Comparison of ENCODE assay signal across 15 mouse cellular contexts in the genomic region with DNA sequence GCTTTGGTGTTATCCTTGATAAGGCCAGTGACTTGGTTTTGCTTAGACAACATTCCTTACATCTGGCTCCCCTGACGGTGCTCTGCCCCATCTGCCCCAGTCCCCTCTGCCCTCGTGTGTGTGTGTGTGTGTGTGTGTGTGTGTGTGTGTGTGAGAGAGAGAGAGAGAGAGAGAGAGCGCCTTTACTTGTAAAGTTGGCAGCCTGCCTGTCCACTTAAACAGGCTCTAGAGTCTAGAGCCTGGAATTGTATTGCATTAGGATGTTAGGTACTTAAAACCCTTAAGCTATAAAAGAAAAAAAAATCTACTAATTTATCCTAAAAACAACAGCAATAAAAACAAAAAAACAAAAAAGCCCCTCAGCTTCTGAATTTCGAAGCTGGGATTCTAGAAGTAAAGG. TPM values are rescaled to one million over a fixed set of nuclear protein-coding genes. Genes with fewer than 3 reads are reported as not detected.
DNase-seq lines count a peak whose midpoint lies in the region; ATAC-seq lines count a peak whose summit lies in the region.
"Had no signal": no experiment of that assay in that cellular context is flagged by ENCODE, and none has a peak within 500 bp of the region (broad histone marks: within the 10 kb centered on the region; RNA-seq: fewer than 3 reads in every experiment).

No protein-coding gene starts in this region.

- H3K27me3 ChIP-seq in hindbrain, embryonic 10.5 days (ENCODE audit: insufficient read depth, poor library complexity, severe bottlenecking): no peaks in the 10 kb centered on the region
- H3K27me3 ChIP-seq in hindbrain, embryonic 14.5 days (ENCODE audit: control insufficient read depth, insufficient read depth, low read length): no peaks in the 10 kb centered on the region
- H3K27me3 ChIP-seq in neural tube, embryonic 11.5 days (ENCODE audit: control insufficient read depth, insufficient read depth, low read length): no peaks in the 10 kb centered on the region

- H3K36me3 ChIP-seq in hindbrain, embryonic 10.5 days: 0 out of 2 replicates have a peak, but pooled peaks cover 2% of the 10 kb centered on the region
- no peaks in the 10 kb centered on the region for H3K36me3 ChIP-seq in hindbrain, embryonic 14.5 days (replicated peaks; ENCODE audit: control insufficient read depth, insufficient read depth)
- no peaks in the 10 kb centered on the region for H3K36me3 ChIP-seq in neural tube, embryonic 11.5 days (ENCODE audit: control insufficient read depth, insufficient read depth, low read length)

- no peak for ATAC-seq in hindbrain, embryonic 14.5 days (ENCODE audit: low FRiP score)
- no peak for ATAC-seq in neural tube, embryonic 11.5 days (ENCODE audit: insufficient read depth, low FRiP score, low TSS enrichment)
- no peak for ATAC-seq in erythroid progenitor cell, adult 5-6 weeks (replicated peaks; ENCODE audit: low FRiP score, poor library complexity, severe bottlenecking)
- ATAC-seq: CD4-positive, CD25-positive, alpha-beta regulatory T cell, adult 4 months; liver, postnatal 0 days had no signal

- DNase-seq in hindbrain, embryonic 10.5 days (ENCODE audit: low spot score): no peak
- no peak for DNase-seq in hindbrain, embryonic 14.5 days (ENCODE audit: low spot score)
- no peak for DNase-seq in neural tube, embryonic 11.5 days (ENCODE audit: low spot score)
- DNase-seq in neural tube, embryonic 10.5 days (ENCODE audit: extremely low spot score, low spot score): no peak
- peak; percentile 26 to 36 for DNase-seq in lung, postnatal 4 days
- no peak for DNase-seq in natural killer cell, adult 2 months (ENCODE audit: low spot score in 2 of 2)
- DNase-seq: gastrocnemius, postnatal 14 days; heart, postnatal 10 days; kidney, adult 11 months; liver, postnatal 0 days; thymus, adult 18-20 months had no signal

- no peak overlapping the region for H3K9ac ChIP-seq in hindbrain, embryonic 14.5 days
- no peak overlapping the region for H3K9ac ChIP-seq in neural tube, embryonic 11.5 days (ENCODE audit: low read length)
- H3K9ac ChIP-seq: liver, postnatal 0 days had no signal

- peaks cover 47% of the 10 kb centered on the region for H3K4me1 ChIP-seq in hindbrain, embryonic 10.5 days (replicated peaks)
- peaks cover 17% of the 10 kb centered on the region; the same call in 1 of the 2 replicates for H3K4me1 ChIP-seq in hindbrain, embryonic 14.5 days (replicated peaks; ENCODE audit: control insufficient read depth, insufficient read depth, low read length)
- peaks cover 3% of the 10 kb centered on the region; the same call in 1 of the 2 replicates for H3K4me1 ChIP-seq in neural tube, embryonic 11.5 days (ENCODE audit: control insufficient read depth, insufficient read depth, low read length)

- peak overlapping the region; percentile 45; the same call in 1 of the 2 replicates for H3K27ac ChIP-seq in hindbrain, embryonic 10.5 days
- no peak overlapping the region for H3K27ac ChIP-seq in hindbrain, embryonic 14.5 days
- H3K27ac ChIP-seq in neural tube, embryonic 11.5 days (ENCODE audit: low read depth, low read length): 0 out of 2 replicates have a peak overlapping the region, but pooled peaks have one; percentile 34
- H3K27ac ChIP-seq: left cerebral cortex, adult 2 months had no signal

- H3K9me3 ChIP-seq in hindbrain, embryonic 10.5 days: 0 out of 2 replicates have a peak, but pooled peaks cover 3% of the 10 kb centered on the region
- H3K9me3 ChIP-seq in hindbrain, embryonic 14.5 days (ENCODE audit: control insufficient read depth, low read length): no peaks in the 10 kb centered on the region
- no peaks in the 10 kb centered on the region for H3K9me3 ChIP-seq in neural tube, embryonic 11.5 days (ENCODE audit: control insufficient read depth, low read length)

- WGBS in hindbrain, embryonic 10.5 days: 44% methylated on average over 4 of the region's 4 CpGs
- WGBS in hindbrain, embryonic 14.5 days: 33% methylated on average over 4 of the region's 4 CpGs
- 57% methylated on average over 4 of the region's 4 CpGs for WGBS in neural tube, embryonic 11.5 days

- no peak overlapping the region for H3K4me3 ChIP-seq in hindbrain, embryonic 10.5 days
- H3K4me3 ChIP-seq in hindbrain, embryonic 14.5 days (replicated peaks; ENCODE audit: low read length): no peak overlapping the region
- H3K4me3 ChIP-seq in neural tube, embryonic 11.5 days (ENCODE audit: low read depth, low read length): no peak overlapping the region
- H3K4me3 ChIP-seq: left cerebral cortex, adult 2 months; myocyte had no signal

- no peak overlapping the region for H3K4me2 ChIP-seq in hindbrain, embryonic 14.5 days (replicated peaks)
- no peak overlapping the region for H3K4me2 ChIP-seq in neural tube, embryonic 11.5 days (ENCODE audit: low read depth)

RNA-seq across cellular contexts. Expression of gene Clstn1, which starts 15.2 kb away (rescaled TPM):
- 36.0 and 57.4 TPM in 2 replicates for polyA plus RNA-seq in hindbrain, embryonic 10.5 days (2016; fragmentation: Nextera tagmentation; extraction: Ambion mirVana)
- polyA plus RNA-seq in hindbrain, embryonic 14.5 days (2014; fragmentation: Nextera tagmentation; extraction: Ambion mirVana): 147 and 154 TPM in 2 replicates
- polyA plus RNA-seq in neural tube, embryonic 11.5 days (2014; fragmentation: Nextera tagmentation; extraction: Ambion mirVana): 48.6 and 59.9 TPM in 2 replicates
- total RNA-seq in erythroid progenitor cell, adult 5-6 weeks (2015; ENCODE audit: low replicate concordance): 0.72 and 0.84 TPM in 2 replicates
- total RNA-seq in erythroid progenitor cell, adult 5-6 weeks (2017; ENCODE audit: low replicate concordance): 0.64 and 0.83 TPM in 2 replicates

Comparison
In these comparisons a context has a peak if more than half of its experiments do, and no peak if none do; other contexts are left out.
1. DNase-seq: peak in lung, postnatal 4 days (2 of 2); none in hindbrain, embryonic 10.5 days (single experiment), hindbrain, embryonic 14.5 days (single experiment), neural tube, embryonic 11.5 days (single experiment), neural tube, embryonic 10.5 days (single experiment) and natural killer cell, adult 2 months (0 of 2).